Mouse (Mus musculus): Measurements from ENCODE around the gene Vmn1r41.

Gene Vmn1r41

GRCm38 (mm10) chr6:89740466-89740865, at the start of gene Vmn1r41:
Gene Vmn1r41, plus strand, starts transcription at chr6:89740766.
- no peak for DNase-seq (ENCODE audit: low read depth, low spot score)

- DNase-seq (ENCODE audit: low read depth, low spot score) = no peak
Observed at GRCm38 (mm10) chr6:89706624-89707023, 33.9 kb upstream of the Vmn1r41 start.

- DNase-seq (ENCODE audit: low read depth, low spot score) = no peak
Observed at GRCm38 (mm10) chr6:89707240-89707639, 33.3 kb upstream of the Vmn1r41 start, which contains the start of gene Vmn1r40. Gene Vmn1r40, plus strand, starts transcription at chr6:89707540.

GRCm38 (mm10) chr6:89718051-89718450, 22.5 kb upstream of the Vmn1r41 start:
- DNase-seq (ENCODE audit: low read depth, low spot score) = no peak

GRCm38 (mm10) chr6:89742811-89743210, 2.2 kb downstream of the Vmn1r41 start:
- DNase-seq (ENCODE audit: low read depth, low spot score) = no peak

GRCm38 (mm10) chr6:89790231-89790630, 49.7 kb downstream of the Vmn1r41 start:
- no peak for DNase-seq (ENCODE audit: low read depth, low spot score)
